Comparison of ENCODE assay signal across 12 mouse cellular contexts in the genomic region with DNA sequence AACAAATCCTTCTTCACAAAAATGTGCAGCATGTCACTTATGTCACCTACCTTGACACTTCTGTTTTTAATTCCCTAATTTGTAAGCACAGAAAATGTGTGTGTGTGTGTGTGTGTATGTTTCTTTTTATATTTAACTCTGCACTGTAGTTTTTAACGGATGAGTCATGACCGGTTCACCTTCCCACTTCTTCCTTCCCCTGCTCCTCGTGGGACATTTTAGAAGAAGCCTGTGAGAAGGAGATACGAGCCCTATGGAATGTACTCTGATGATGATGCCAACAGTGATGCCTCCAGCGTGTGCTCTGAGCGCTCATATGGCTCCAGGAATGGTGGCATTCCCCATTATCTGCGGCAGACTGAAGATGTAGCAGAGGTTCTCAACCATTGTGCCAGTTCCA.
"Had no signal": no experiment of that assay in that cellular context is flagged by ENCODE, and none has a peak within 500 bp of the region (broad histone marks: within the 10 kb centered on the region; RNA-seq: fewer than 3 reads in every experiment).

No protein-coding gene starts in this region.

- DNase-seq: gastrocnemius, adult 2 months; gastrocnemius, postnatal 10 days; gastrocnemius, postnatal 25 days; heart, adult 2 months; heart, postnatal 10 days; heart, postnatal 4 days; kidney, adult 18-20 months; kidney, adult 8-10 months; kidney, postnatal 10 days; kidney, postnatal 25 days; kidney, postnatal 4 days; liver had no signal
